Mouse (Mus musculus): ENCODE data around the gene Gatb. TPM values are rescaled to one million over a fixed set of nuclear protein-coding genes. Genes with fewer than 3 reads are reported as not detected.

The Gatb gene
- total and polyA plus RNA-seq, 3 experiments, result 8.4 to 23.3 (median 19.5) TPM

DNA sequence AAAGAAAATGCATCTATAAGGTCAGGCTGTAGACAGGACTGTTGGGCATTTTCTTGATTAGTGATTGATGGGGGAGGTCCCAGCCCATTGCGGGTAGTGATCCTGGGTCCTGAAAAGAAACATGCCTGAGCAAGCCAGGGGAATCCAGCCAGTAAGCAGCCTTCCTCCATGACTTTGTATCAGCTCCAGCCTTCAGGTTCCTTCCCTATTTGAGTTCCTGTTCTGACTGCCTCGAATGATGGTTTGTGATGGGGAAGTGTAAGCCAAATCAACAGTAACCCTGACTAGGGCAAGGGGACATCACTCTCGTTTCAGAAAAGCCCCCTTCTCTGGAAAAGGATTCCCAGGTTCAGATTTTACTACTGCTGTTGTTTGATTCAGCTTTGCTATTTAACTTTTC lies 31.2 kb upstream of the Gatb start:
- Histone ChIP-seq H3K27me3 (ENCODE audit: insufficient read depth, low read length) (peaks cover 7% of the 10 kb centered on the region; the same call in 1 of the 2 replicates), H3K4me3 (ENCODE audit: low read depth, low read length) (no peak overlapping the region), H3K9me3 (replicated peaks) (no peaks in the 10 kb centered on the region), H3K36me3 (replicated peaks) (no peaks in the 10 kb centered on the region), H3K4me1 (ENCODE audit: insufficient read depth, low read depth, low read length) (no peaks in the 10 kb centered on the region)
- TF ChIP-seq CTCF (IDR thresholded peaks at IDR 0.05; ENCODE audit: low read depth, low read length) (no peak), TAL1 (conservative IDR thresholded peaks at IDR 0.05; ENCODE audit: low read depth, low read length) (no peak), GATA1 (IDR thresholded peaks at IDR 0.05; ENCODE audit: borderline replicate concordance, low read length) (no peak), GATA2 (IDR thresholded peaks at IDR 0.05; ENCODE audit: borderline replicate concordance, low read depth, low read length) (no peak), POLR2AphosphoS5 (IDR thresholded peaks at IDR 0.05; ENCODE audit: insufficient replicate concordance, low read depth, low read length) (no peak)
- DNase-seq (ENCODE audit: low spot score) (no peak), ATAC-seq (ENCODE audit: extremely low read depth, insufficient number of reproducible peaks, low FRiP score, poor library complexity, severe bottlenecking) (no peak)

DNA sequence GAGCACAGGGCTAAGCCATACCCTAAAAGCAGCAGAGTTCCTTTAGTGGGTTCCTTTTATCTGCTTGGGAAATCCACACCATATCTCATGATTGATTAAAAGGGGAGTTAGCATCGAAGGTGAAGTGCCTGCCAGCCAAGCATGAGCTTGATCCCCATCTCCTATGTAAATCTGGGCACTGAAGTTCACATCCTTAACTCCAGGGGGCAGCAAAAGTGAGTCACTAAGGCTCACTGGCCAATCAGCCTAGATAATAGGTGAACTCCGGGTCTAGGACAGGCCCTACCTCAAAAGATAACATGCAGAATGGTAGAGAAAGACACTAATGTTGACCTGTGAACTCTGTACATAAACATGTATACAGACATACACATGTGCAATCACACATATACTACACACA lies 30.3 kb upstream of the Gatb start:
- H3K36me3 ChIP-seq (replicated peaks), result no peaks in the 10 kb centered on the region
- H3K9me3 ChIP-seq (replicated peaks), result no peaks in the 10 kb centered on the region
- H3K4me1 ChIP-seq (ENCODE audit: insufficient read depth, low read depth, low read length), result no peaks in the 10 kb centered on the region
- peaks cover 7% of the 10 kb centered on the region; the same call in 1 of the 2 replicates for H3K27me3 ChIP-seq (ENCODE audit: insufficient read depth, low read length)
- H3K4me3 ChIP-seq (ENCODE audit: low read depth, low read length), result no peak overlapping the region
- TF ChIP-seq CTCF (IDR thresholded peaks at IDR 0.05; ENCODE audit: low read depth, low read length) (peak; percentile 53), GATA1 (IDR thresholded peaks at IDR 0.05; ENCODE audit: borderline replicate concordance, low read length) (no peak)
- DNase-seq (ENCODE audit: low spot score) (no peak), ATAC-seq (ENCODE audit: extremely low read depth, insufficient number of reproducible peaks, low FRiP score, poor library complexity, severe bottlenecking) (no peak)

DNA sequence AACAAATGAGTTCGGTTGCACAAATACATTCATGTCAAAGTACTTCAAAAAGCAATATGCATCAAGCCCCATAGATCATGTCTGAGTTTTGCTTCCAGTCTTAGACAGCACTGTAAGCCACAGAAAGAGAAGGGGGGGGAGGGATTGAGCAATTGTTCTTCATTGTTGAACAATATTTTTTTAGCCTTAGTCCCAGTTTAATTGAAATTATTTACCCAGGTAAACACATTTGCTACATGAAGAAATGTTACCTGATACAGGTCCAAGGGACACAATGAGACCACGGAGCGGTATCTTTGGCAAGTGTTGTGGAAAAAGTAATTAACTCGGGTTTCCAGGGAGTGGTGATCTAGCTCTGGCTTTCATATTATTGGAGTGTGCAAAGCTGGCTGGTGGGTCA lies 23.6 kb upstream of the Gatb start:
- Histone ChIP-seq H3K36me3 (replicated peaks) (peaks cover 3% of the 10 kb centered on the region), H3K4me1 (ENCODE audit: insufficient read depth, low read depth, low read length) (peaks cover 5% of the 10 kb centered on the region; the same call in 1 of the 2 replicates), H3K9me3 (replicated peaks) (0 out of 2 replicates have a peak, but pooled peaks cover 2% of the 10 kb centered on the region), H3K4me3 (ENCODE audit: low read depth, low read length) (no peak overlapping the region), H3K27me3 (ENCODE audit: insufficient read depth, low read length) (peaks cover 10% of the 10 kb centered on the region)
- ATAC-seq (ENCODE audit: extremely low read depth, insufficient number of reproducible peaks, low FRiP score, poor library complexity, severe bottlenecking), result no peak
- DNase-seq (ENCODE audit: low spot score), result no peak
- no peak for TF ChIP-seq CTCF (IDR thresholded peaks at IDR 0.05; ENCODE audit: low read depth, low read length)
- no peak for TF ChIP-seq POLR2AphosphoS5 (IDR thresholded peaks at IDR 0.05; ENCODE audit: insufficient replicate concordance, low read depth, low read length)
- TF ChIP-seq TAL1 (conservative IDR thresholded peaks at IDR 0.05; ENCODE audit: low read depth, low read length), result no peak
- no peak for TF ChIP-seq GATA1 (IDR thresholded peaks at IDR 0.05; ENCODE audit: borderline replicate concordance, low read length)
- TF ChIP-seq GATA2 (IDR thresholded peaks at IDR 0.05; ENCODE audit: borderline replicate concordance, low read depth, low read length), result no peak

DNA sequence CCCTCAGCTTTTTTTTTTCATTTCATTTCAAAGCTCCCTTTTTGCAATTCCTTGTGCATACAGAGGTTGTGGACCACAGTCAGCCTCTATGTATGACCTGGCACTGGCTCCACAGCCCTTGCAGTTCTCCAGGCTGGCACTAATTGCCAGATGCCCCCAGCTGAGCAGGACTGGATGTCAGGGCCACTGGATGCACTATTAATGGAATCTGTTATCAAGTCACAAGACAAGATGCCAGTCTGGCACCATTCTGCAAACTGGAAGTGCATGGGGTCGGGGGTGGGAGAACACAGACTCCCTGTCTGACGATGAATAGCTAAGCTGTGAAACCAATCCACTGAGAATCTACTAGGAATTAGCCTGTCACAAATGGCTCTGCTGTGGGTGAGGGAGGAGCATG lies 22.6 kb upstream of the Gatb start:
- ATAC-seq (ENCODE audit: extremely low read depth, insufficient number of reproducible peaks, low FRiP score, poor library complexity, severe bottlenecking), result no peak
- TF ChIP-seq GATA1 (IDR thresholded peaks at IDR 0.05; ENCODE audit: borderline replicate concordance, low read length) (no peak), TAL1 (conservative IDR thresholded peaks at IDR 0.05; ENCODE audit: low read depth, low read length) (no peak), GATA2 (IDR thresholded peaks at IDR 0.05; ENCODE audit: borderline replicate concordance, low read depth, low read length) (no peak), CTCF (IDR thresholded peaks at IDR 0.05; ENCODE audit: low read depth, low read length) (no peak), POLR2AphosphoS5 (IDR thresholded peaks at IDR 0.05; ENCODE audit: insufficient replicate concordance, low read depth, low read length) (no peak)
- peaks cover 10% of the 10 kb centered on the region for H3K27me3 ChIP-seq (ENCODE audit: insufficient read depth, low read length)

DNA sequence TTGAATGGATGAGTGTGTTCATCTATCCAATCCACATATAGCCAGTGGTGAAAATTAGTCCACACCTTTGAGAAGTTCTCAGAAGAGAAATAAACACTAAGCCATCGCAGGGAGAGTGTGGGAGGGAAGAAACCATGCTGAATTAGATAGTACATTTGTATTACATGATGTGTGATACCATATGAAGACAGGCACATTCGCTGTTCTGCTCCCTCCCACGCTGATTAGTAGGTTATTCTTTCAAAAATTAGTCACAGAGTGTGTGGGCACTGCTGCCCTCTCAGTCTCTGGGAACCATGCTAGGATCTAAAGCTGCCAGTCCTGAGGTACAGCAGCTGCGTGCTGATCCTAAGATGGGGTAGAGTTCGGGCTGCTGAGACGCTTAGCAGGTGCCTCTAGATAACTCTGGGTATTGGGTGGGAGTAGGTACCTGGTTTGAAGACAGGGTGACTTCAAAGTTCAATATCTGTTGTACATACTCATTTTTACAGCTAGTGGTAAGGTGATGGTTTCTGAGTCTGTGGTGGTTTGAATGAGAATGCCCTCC lies 20.1 kb upstream of the Gatb start:
- TF ChIP-seq POLR2AphosphoS5 (IDR thresholded peaks at IDR 0.05; ENCODE audit: insufficient replicate concordance, low read depth, low read length) (no peak), GATA1 (IDR thresholded peaks at IDR 0.05; ENCODE audit: borderline replicate concordance, low read length) (no peak), TAL1 (conservative IDR thresholded peaks at IDR 0.05; ENCODE audit: low read depth, low read length) (no peak), CTCF (IDR thresholded peaks at IDR 0.05; ENCODE audit: low read depth, low read length) (no peak), GATA2 (IDR thresholded peaks at IDR 0.05; ENCODE audit: borderline replicate concordance, low read depth, low read length) (no peak)
- ATAC-seq (ENCODE audit: extremely low read depth, insufficient number of reproducible peaks, low FRiP score, poor library complexity, severe bottlenecking) (no peak), DNase-seq (ENCODE audit: low spot score) (no peak)
- H3K4me3 ChIP-seq (ENCODE audit: low read depth, low read length), result no peak overlapping the region
- peaks cover 8% of the 10 kb centered on the region for H3K36me3 ChIP-seq (replicated peaks)
- H3K27me3 ChIP-seq (ENCODE audit: insufficient read depth, low read length), result peaks cover 6% of the 10 kb centered on the region
- peaks cover 5% of the 10 kb centered on the region; the same call in 1 of the 2 replicates for H3K4me1 ChIP-seq (ENCODE audit: insufficient read depth, low read depth, low read length)
- 0 out of 2 replicates have a peak, but pooled peaks cover 2% of the 10 kb centered on the region for H3K9me3 ChIP-seq (replicated peaks)

More for the DNA sequence above, 22.6 kb upstream of the Gatb start:
- peaks cover 5% of the 10 kb centered on the region; the same call in 1 of the 2 replicates for H3K4me1 ChIP-seq (ENCODE audit: insufficient read depth, low read depth, low read length)
- H3K9me3 ChIP-seq (replicated peaks), result 0 out of 2 replicates have a peak, but pooled peaks cover 2% of the 10 kb centered on the region
- H3K4me3 ChIP-seq (ENCODE audit: low read depth, low read length), result no peak overlapping the region
- DNase-seq (ENCODE audit: low spot score), result no peak
- H3K36me3 ChIP-seq (replicated peaks), result peaks cover 3% of the 10 kb centered on the region

DNA sequence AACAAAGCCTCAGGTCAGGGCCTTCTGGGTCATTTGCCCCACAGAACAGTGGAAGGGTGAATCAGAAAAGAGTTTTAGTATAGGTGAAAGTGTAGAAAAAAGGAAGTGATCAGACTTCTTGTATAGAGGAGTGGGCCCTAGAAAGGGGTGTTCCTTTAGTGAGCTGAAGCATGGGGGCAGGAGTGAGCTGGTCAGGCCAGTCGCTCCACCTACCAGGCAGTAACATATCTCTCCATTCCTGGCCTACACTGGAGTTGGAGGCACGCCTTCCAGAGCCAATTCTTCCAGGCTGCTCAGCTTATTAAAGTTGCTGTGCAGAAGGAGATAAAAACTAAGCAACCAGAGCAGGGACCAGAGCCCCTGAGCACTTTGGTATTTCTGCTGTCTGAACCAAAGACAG lies 9.3 kb upstream of the Gatb start:
- Histone ChIP-seq H3K9me3 (replicated peaks) (no peaks in the 10 kb centered on the region), H3K36me3 (replicated peaks) (no peaks in the 10 kb centered on the region), H3K4me3 (ENCODE audit: low read depth, low read length) (no peak overlapping the region), H3K4me1 (ENCODE audit: insufficient read depth, low read depth, low read length) (peaks cover 11% of the 10 kb centered on the region), H3K27me3 (ENCODE audit: insufficient read depth, low read length) (no peaks in the 10 kb centered on the region)
- peak; percentile 28; the same call in 1 of the 2 replicates for ATAC-seq (ENCODE audit: extremely low read depth, insufficient number of reproducible peaks, low FRiP score, poor library complexity, severe bottlenecking)
- TF ChIP-seq GATA2 (IDR thresholded peaks at IDR 0.05; ENCODE audit: borderline replicate concordance, low read depth, low read length) (no peak), TAL1 (conservative IDR thresholded peaks at IDR 0.05; ENCODE audit: low read depth, low read length) (no peak), CTCF (IDR thresholded peaks at IDR 0.05; ENCODE audit: low read depth, low read length) (no peak), POLR2AphosphoS5 (IDR thresholded peaks at IDR 0.05; ENCODE audit: insufficient replicate concordance, low read depth, low read length) (no peak), GATA1 (IDR thresholded peaks at IDR 0.05; ENCODE audit: borderline replicate concordance, low read length) (no peak)
- no peak for DNase-seq (ENCODE audit: low spot score)
